Mouse (Mus musculus) liver, postnatal 0 days (tissue): Measurements from ENCODE around the gene Zfp952.

Experiments used
- CTCF ChIP-seq: sonication (generic); IDR thresholded peaks from 2 replicates; pipeline ENCODE4 v1.5.1; 2016; ENCODE audit warnings: antibody characterized with exemption, low read depth
- EP300 ChIP-seq: IDR thresholded peaks from 2 replicates; pipeline ENCODE4 v1.6.1; 2016; ENCODE audit warnings: antibody characterized with exemption, low read depth, mild to moderate bottlenecking

- no peak for TF ChIP-seq CTCF
- TF ChIP-seq EP300: no peak
Observed at GRCm38 (mm10) chr17:32986301-32986700, 6.6 kb upstream of the Zfp952 start.
